Mouse (Mus musculus) T-cell, adult 66 days (primary cell): ENCODE data around the gene Ankrd24. TPM values are rescaled to one million over a fixed set of nuclear protein-coding genes. Genes with fewer than 3 reads are reported as not detected.

Source experiments
- total RNA-seq, 2 experiments: library from RNA; stranded (reverse); gene quantifications; 3 replicates in 1 of 2; 4 replicates in 1 of 2; pipeline ENCODE4 v1.2.4; 2023

The Ankrd24 gene
- 1 to 10 TPM; 3.5 to 4.3 TPM for total RNA-seq

GRCm38 (mm10) chr10:81628390-81628789 is at the start of gene Ankrd24:
TSS of gene Ankrd24 (plus strand) at chr10:81628540.

GRCm38 (mm10) chr10:81600738-81601203 is 27.6 kb upstream of the Ankrd24 start, which contains the start of gene Tle6:
TSS of gene Tle6 (minus strand) at chr10:81601073.

GRCm38 (mm10) chr10:81605974-81606751 is 22.2 kb upstream of the Ankrd24 start, which contains the start of gene BC025920:
TSS of gene BC025920 (plus strand) at chr10:81606270.

GRCm38 (mm10) chr10:81626994-81627835 is 1.1 kb upstream of the Ankrd24 start, which contains the start of gene Sirt6:
TSS of gene Sirt6 (minus strand) at chr10:81627797.

GRCm38 (mm10) chr10:81648803-81649775 is 20.7 kb downstream of the Ankrd24 start, which contains the start of gene Gm10778:
TSS of gene Gm10778 (plus strand) at chr10:81649059.

Other genes with a start within 250 kb of the Ankrd24 start
- gene Dohh, start 244.1 kb upstream of the Ankrd24 start, total RNA-seq, result 10 to 100 TPM; 38.0 to 44.2 TPM
- gene Gm48551, start 244.1 kb upstream of the Ankrd24 start, total RNA-seq, result 1 to 10 TPM; 3.3 to 5.8 TPM
- 1 to 10 TPM; 6.1 to 6.4 TPM for gene Gm48552, start 239.5 kb upstream of the Ankrd24 start, total RNA-seq
- gene Smim24, start 235.5 kb upstream of the Ankrd24 start, total RNA-seq, result 1 to 10 TPM; 3.6 to 6.8 TPM
- 10 to 100 TPM; 18.7 to 22.7 TPM for gene Nfic, start 172.9 kb upstream of the Ankrd24 start, total RNA-seq
- gene Celf5, start 145.8 kb upstream of the Ankrd24 start, total RNA-seq, result under 1 TPM in 1 of 2 experiments, not detected in 1; 0.44 TPM
- gene Ncln, start 132.1 kb upstream of the Ankrd24 start, total RNA-seq, result 100 to 1,000 TPM; 203 to 223 TPM
- 100 to 1,000 TPM; 155 to 169 TPM for gene S1pr4, start 128.4 kb upstream of the Ankrd24 start, total RNA-seq
- 10 to 100 TPM; 12.5 to 23.0 TPM for gene Gna15, start 104.3 kb upstream of the Ankrd24 start, total RNA-seq
- gene Gna11, start 83.3 kb upstream of the Ankrd24 start, total RNA-seq, result 10 to 100 TPM; 26.8 to 35.6 TPM
- 100 to 1,000 TPM; 555 to 631 TPM for gene Aes, start 69.1 kb upstream of the Ankrd24 start, total RNA-seq
- gene Tle2, start 54.0 kb upstream of the Ankrd24 start, total RNA-seq, result 1 to 10 TPM; 5.1 to 5.2 TPM
- 1 to 10 TPM in 1 of 2 experiments, not detected in 1; 1.6 TPM for gene Tle6, start 27.5 kb upstream of the Ankrd24 start, total RNA-seq
- 1 to 10 TPM; 3.2 to 3.6 TPM for gene BC025920, start 22.3 kb upstream of the Ankrd24 start, total RNA-seq
- gene Sirt6, start 743 bp upstream of the Ankrd24 start, total RNA-seq, result 10 to 100 TPM; 23.1 to 24.3 TPM
- gene Gm10778, start 20.5 kb downstream of the Ankrd24 start, total RNA-seq, result 1 to 10 TPM; 2.5 to 2.6 TPM
- 10 to 100 TPM in 1 of 2 experiments, 1 to 10 TPM in 1; 9.9 to 10.1 TPM for gene Zfp433, start 76.3 kb downstream of the Ankrd24 start, total RNA-seq
- gene Gm3055, start 142.6 kb downstream of the Ankrd24 start, total RNA-seq, result 1 to 10 TPM; 1.6 to 3.4 TPM
- 1 to 10 TPM; 2.6 to 3.5 TPM for gene Gm4767, start 183.6 kb downstream of the Ankrd24 start, total RNA-seq
- gene Gm32687, start 235.4 kb downstream of the Ankrd24 start, total RNA-seq, result 1 to 10 TPM in 1 of 2 experiments, not detected in 1; 1.3 TPM